Mouse (Mus musculus) liver, adult 2 months (tissue): ENCODE results near the gene Pja2.

ENCODE experiments used
- CTCF ChIP-seq: fragments of 200-500 bp; IDR thresholded peaks from 2 replicates; pipeline ENCODE4 v1.5.1; 2011; ENCODE audit warnings: low read depth, low read length, control low read depth
- POLR2A ChIP-seq: fragments of 200-500 bp; IDR thresholded peaks from 2 replicates; pipeline ENCODE4 v1.6.1; 2011; ENCODE audit warnings: low read length, control low read depth; ENCODE audit not compliant: insufficient read depth; ENCODE audit errors: extremely low read depth

GRCm38 (mm10) chr17:64260571-64260970 is 71.1 kb downstream of the Pja2 start:
- TF ChIP-seq POLR2A, result no peak
- no peak for TF ChIP-seq CTCF
